Mouse (Mus musculus) embryonic facial prominence, embryonic 12.5 days (tissue): ENCODE measurements at regions not wholly inside any gene's neighbourhood (a gene's known extent, or its start where the extent isn't known, plus 50 kb on each side); places are given as distances from the start of the nearest gene placed in this dataset.

Source experiments
- ATAC-seq: fragments of 200-750 bp; cut with Nextera tagmentation; 2 replicates; pipeline ENCODE4 v1.8.0; 2017; ENCODE audit not compliant: insufficient number of reproducible peaks, insufficient read depth, low FRiP score, low TSS enrichment
- H3K27ac ChIP-seq: fragments of 300-500 bp; sonication (generic); 2 replicates; pipeline ENCODE4 v1.5.1; 2016; ENCODE audit warnings: mild to moderate bottlenecking
- H3K27me3 ChIP-seq: fragments of 300-500 bp; sonication (generic); 2 replicates; pipeline ENCODE4 v1.6.1; 2016; ENCODE audit warnings: mild to moderate bottlenecking, moderate library complexity
- H3K36me3 ChIP-seq: fragments of 300-500 bp; sonication (generic); 2 replicates; pipeline ENCODE4 v1.6.1; 2016; ENCODE audit warnings: mild to moderate bottlenecking
- H3K4me1 ChIP-seq: fragments of 300-500 bp; sonication (generic); 2 replicates; pipeline ENCODE4 v1.6.1; 2016
- H3K4me2 ChIP-seq: fragments of 300-500 bp; sonication (generic); replicated peaks from 2 replicates; pipeline ENCODE4 v1.6.1; 2016; ENCODE audit warnings: mild to moderate bottlenecking, moderate library complexity
- H3K4me3 ChIP-seq: fragments of 300-500 bp; sonication (generic); 2 replicates; pipeline ENCODE4 v1.5.1; 2016; ENCODE audit warnings: mild to moderate bottlenecking
- H3K9ac ChIP-seq: fragments of 300-500 bp; sonication (generic); 2 replicates; pipeline ENCODE4 v1.6.1; 2016; ENCODE audit warnings: mild to moderate bottlenecking, moderate library complexity
- H3K9me3 ChIP-seq: fragments of 300-500 bp; sonication (generic); 2 replicates; pipeline ENCODE4 v1.6.1; 2016; ENCODE audit warnings: mild to moderate bottlenecking, moderate library complexity
- WGBS: fragments of 180-500 bp; shearing (Covaris S2); methylation state at CpG from one replicate; pipeline ENCODE4 v1.1.7; 2016; 5-methylcytosine and 5-hydroxymethylcytosine counted together

GRCm38 (mm10) chr3:157695128-157696075 is 128.7 kb downstream of the Ptger3 start:
- H3K36me3 ChIP-seq: no peaks in the 10 kb centered on the region
- H3K4me2 ChIP-seq: no peak overlapping the region
- no peaks in the 10 kb centered on the region for H3K4me1 ChIP-seq
- H3K27me3 ChIP-seq: no peaks in the 10 kb centered on the region
- H3K27ac ChIP-seq: no peak overlapping the region
- no peak overlapping the region for H3K9ac ChIP-seq
- no peaks in the 10 kb centered on the region for H3K9me3 ChIP-seq
- no peak overlapping the region for H3K4me3 ChIP-seq
- 74% methylated on average over 19 of the region's 19 CpGs for WGBS
- ATAC-seq: no peak
